In the genomic region with DNA sequence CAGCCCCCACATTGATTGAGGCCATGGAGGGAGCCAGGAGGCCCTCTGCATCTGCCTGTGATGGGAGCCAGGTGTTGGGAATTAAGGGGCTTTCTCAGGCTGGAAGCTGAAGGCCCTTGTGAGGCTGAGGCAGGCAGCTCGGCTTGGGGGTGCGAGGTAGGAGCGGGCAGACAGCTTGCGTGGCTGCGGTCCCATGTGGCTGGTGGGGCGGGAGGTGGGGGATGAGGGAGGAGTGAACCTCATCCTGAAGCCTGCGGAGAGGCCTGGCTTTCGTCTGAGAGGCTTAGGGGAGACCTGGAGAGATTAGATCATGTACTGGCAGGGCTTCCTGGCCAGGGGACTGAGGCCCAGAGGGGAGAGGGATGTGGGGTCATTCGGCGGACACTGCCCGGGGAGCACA, we compare ENCODE assay signal across 9 mouse cellular contexts. TPM values are rescaled to one million over a fixed set of nuclear protein-coding genes. Genes with fewer than 3 reads are reported as not detected.
DNase-seq lines count a peak whose midpoint lies in the region; ATAC-seq and TF ChIP-seq lines count a peak whose summit lies in the region.
"Had no signal": no experiment of that assay in that cellular context is flagged by ENCODE, and none has a peak within 500 bp of the region (broad histone marks: within the 10 kb centered on the region; RNA-seq: fewer than 3 reads in every experiment).

No protein-coding gene starts in this region.

- peaks cover 25% of the 10 kb centered on the region for H3K4me1 ChIP-seq in forebrain, embryonic 11.5 days (replicated peaks; ENCODE audit: control insufficient read depth, insufficient read depth, low read length)
- peaks cover 23% of the 10 kb centered on the region for H3K4me1 ChIP-seq in forebrain, embryonic 16.5 days (replicated peaks; ENCODE audit: control insufficient read depth, insufficient read depth, low read length)
- H3K4me1 ChIP-seq in limb, embryonic 15.5 days, result peaks cover 87% of the 10 kb centered on the region
- H3K4me1 ChIP-seq in cerebellum, adult 2 months (ENCODE audit: control insufficient read depth, insufficient read depth, low read length), result no peaks in the 10 kb centered on the region
- H3K4me1 ChIP-seq in kidney, adult 2 months (ENCODE audit: control insufficient read depth, insufficient read depth, low read length), result no peaks in the 10 kb centered on the region

- H3K9me3 ChIP-seq in forebrain, embryonic 11.5 days (ENCODE audit: control insufficient read depth, low read length), result no peaks in the 10 kb centered on the region
- H3K9me3 ChIP-seq in forebrain, embryonic 16.5 days (ENCODE audit: control insufficient read depth, low read length), result no peaks in the 10 kb centered on the region
- H3K9me3 ChIP-seq in limb, embryonic 15.5 days, result no peaks in the 10 kb centered on the region

- WGBS in forebrain, embryonic 11.5 days, result 63% methylated on average over 11 of the region's 11 CpGs
- WGBS in forebrain, embryonic 16.5 days, result 45% methylated on average over 11 of the region's 11 CpGs
- WGBS in limb, embryonic 15.5 days, result 15% methylated on average over 11 of the region's 11 CpGs
- WGBS in cerebellum, adult 2 months, result 57% methylated on average over 11 of the region's 11 CpGs
- WGBS in kidney, adult 2 months, result 83% methylated on average over 11 of the region's 11 CpGs

- no peak for DNase-seq in forebrain, embryonic 11.5 days (ENCODE audit: low spot score)
- DNase-seq in urinary bladder, postnatal 14 days (ENCODE audit: low spot score), result peak; percentile 66
- no peak for DNase-seq in urinary bladder, postnatal 10 days (ENCODE audit: low spot score)
- DNase-seq in cerebellum, adult 2 months, result no peak
- DNase-seq in kidney, adult 2 months, result no peak
- no peak for DNase-seq in spleen, postnatal 4 days (ENCODE audit: low spot score in 2 of 2)
- DNase-seq: lung, adult 18-20 months had no signal

- no peak overlapping the region for H3K4me2 ChIP-seq in forebrain, embryonic 11.5 days (ENCODE audit: low read depth, low read length, severe bottlenecking)
- H3K4me2 ChIP-seq in forebrain, embryonic 16.5 days (ENCODE audit: low read length), result no peak overlapping the region
- no peak overlapping the region for H3K4me2 ChIP-seq in limb, embryonic 15.5 days

- TF ChIP-seq POLR2A in cerebellum, adult 2 months (IDR thresholded peaks at IDR 0.05; ENCODE audit: borderline replicate concordance, insufficient read depth, low read length), result no peak
- TF ChIP-seq POLR2A in kidney, adult 2 months (IDR thresholded peaks at IDR 0.05; ENCODE audit: low read depth, low read length), result no peak

- H3K9ac ChIP-seq in forebrain, embryonic 11.5 days (ENCODE audit: low read length), result no peak overlapping the region
- no peak overlapping the region for H3K9ac ChIP-seq in forebrain, embryonic 16.5 days (replicated peaks; ENCODE audit: low read depth, low read length)
- no peak overlapping the region for H3K9ac ChIP-seq in limb, embryonic 15.5 days

- H3K27me3 ChIP-seq in forebrain, embryonic 11.5 days (ENCODE audit: control insufficient read depth, insufficient read depth, low read length), result no peaks in the 10 kb centered on the region
- H3K27me3 ChIP-seq in forebrain, embryonic 16.5 days (replicated peaks; ENCODE audit: control insufficient read depth, insufficient read depth, low read length), result no peaks in the 10 kb centered on the region
- no peaks in the 10 kb centered on the region for H3K27me3 ChIP-seq in limb, embryonic 15.5 days
- no peaks in the 10 kb centered on the region for H3K27me3 ChIP-seq in cerebellum, adult 2 months (ENCODE audit: control insufficient read depth, insufficient read depth, low read length)
- no peaks in the 10 kb centered on the region for H3K27me3 ChIP-seq in kidney, adult 2 months (replicated peaks; ENCODE audit: control insufficient read depth, insufficient read depth, low read length)

- ATAC-seq in forebrain, embryonic 11.5 days (replicated peaks; ENCODE audit: low FRiP score), result no peak
- no peak for ATAC-seq in forebrain, embryonic 16.5 days
- peak; percentile 4; the same call in 1 of the 2 replicates for ATAC-seq in limb, embryonic 15.5 days (ENCODE audit: insufficient number of reproducible peaks, low FRiP score, low TSS enrichment, low read depth)

- H3K36me3 ChIP-seq in forebrain, embryonic 11.5 days (ENCODE audit: control insufficient read depth, insufficient read depth, low read length), result no peaks in the 10 kb centered on the region
- H3K36me3 ChIP-seq in forebrain, embryonic 16.5 days (ENCODE audit: control insufficient read depth, insufficient read depth), result no peaks in the 10 kb centered on the region
- H3K36me3 ChIP-seq in limb, embryonic 15.5 days, result 0 out of 2 replicates have a peak, but pooled peaks cover 2% of the 10 kb centered on the region
- H3K36me3 ChIP-seq in kidney, adult 2 months (ENCODE audit: control insufficient read depth, insufficient read depth, low read length), result no peaks in the 10 kb centered on the region

- no peak overlapping the region for H3K4me3 ChIP-seq in forebrain, embryonic 11.5 days (ENCODE audit: low read depth, low read length)
- no peak overlapping the region for H3K4me3 ChIP-seq in forebrain, embryonic 16.5 days (replicated peaks; ENCODE audit: low read length)
- no peak overlapping the region for H3K4me3 ChIP-seq in limb, embryonic 15.5 days
- H3K4me3 ChIP-seq in cerebellum, adult 2 months (replicated peaks; ENCODE audit: insufficient read depth, low read depth, low read length), result no peak overlapping the region
- no peak overlapping the region for H3K4me3 ChIP-seq in kidney, adult 2 months (ENCODE audit: insufficient read depth, low read depth, low read length)

- 0 out of 2 replicates have a peak overlapping the region, but pooled peaks have one; percentile 18 for H3K27ac ChIP-seq in forebrain, embryonic 11.5 days (ENCODE audit: low read depth, low read length)
- H3K27ac ChIP-seq in forebrain, embryonic 16.5 days (ENCODE audit: low read length), result no peak overlapping the region
- peak overlapping the region; percentile 97 for H3K27ac ChIP-seq in limb, embryonic 15.5 days
- H3K27ac ChIP-seq in cerebellum, adult 2 months (ENCODE audit: insufficient read depth, low read length), result no peak overlapping the region
- H3K27ac ChIP-seq in kidney, adult 2 months (ENCODE audit: insufficient read depth, low read depth, low read length), result no peak overlapping the region

- no peak for TF ChIP-seq CTCF in cerebellum, adult 2 months (IDR thresholded peaks at IDR 0.05; ENCODE audit: borderline replicate concordance, insufficient read depth, low read depth, low read length)
- no peak for TF ChIP-seq CTCF in kidney, adult 2 months (conservative IDR thresholded peaks at IDR 0.05; ENCODE audit: insufficient read depth, insufficient read length, low read depth, low read length)

RNA-seq across cellular contexts. Expression of gene Tnnt3, which starts 15.5 kb away (rescaled TPM):
- polyA plus RNA-seq in forebrain, embryonic 11.5 days (2014; fragmentation: Nextera tagmentation; extraction: Ambion mirVana), result 1.00 and 1.0 TPM in 2 replicates
- 0.73 and 1.2 TPM in 2 replicates for polyA plus RNA-seq in forebrain, embryonic 16.5 days (2015; fragmentation: Nextera tagmentation; extraction: Ambion mirVana)
- polyA plus RNA-seq in limb, embryonic 15.5 days (2015; fragmentation: Nextera tagmentation; extraction: Ambion mirVana), result 154 and 517 TPM in 2 replicates
- polyA plus RNA-seq in cerebellum, adult 2 months (2012; rRNA removed), result 0.39 and 0.65 TPM in 2 replicates
- 48.3 TPM in 1 of 2 replicates, not detected in the other for polyA plus RNA-seq in kidney, adult 2 months (2012; rRNA removed)

RNA-seq across cellular contexts. Expression of gene Lsp1, which starts 22.5 kb away (rescaled TPM):
- 8.7 and 9.8 TPM in 2 replicates for polyA plus RNA-seq in forebrain, embryonic 11.5 days (2014; fragmentation: Nextera tagmentation; extraction: Ambion mirVana)
- polyA plus RNA-seq in forebrain, embryonic 16.5 days (2015; fragmentation: Nextera tagmentation; extraction: Ambion mirVana), result 3.5 and 5.5 TPM in 2 replicates
- 57.3 and 63.3 TPM in 2 replicates for polyA plus RNA-seq in limb, embryonic 15.5 days (2015; fragmentation: Nextera tagmentation; extraction: Ambion mirVana)
- polyA plus RNA-seq in cerebellum, adult 2 months (2012; rRNA removed), result 4.2 and 5.9 TPM in 2 replicates
- 22.2 and 39.8 TPM in 2 replicates for polyA plus RNA-seq in kidney, adult 2 months (2012; rRNA removed)

RNA-seq across cellular contexts. Expression of gene Tnni2, which starts 41.5 kb away (rescaled TPM):
- polyA plus RNA-seq in forebrain, embryonic 11.5 days (2014; fragmentation: Nextera tagmentation; extraction: Ambion mirVana), result 1.3 TPM in 1 of 2 replicates, not detected in the other
- polyA plus RNA-seq in forebrain, embryonic 16.5 days (2015; fragmentation: Nextera tagmentation; extraction: Ambion mirVana), result 0.89 TPM in 1 of 2 replicates, not detected in the other
- polyA plus RNA-seq in limb, embryonic 15.5 days (2015; fragmentation: Nextera tagmentation; extraction: Ambion mirVana), result 136 and 529 TPM in 2 replicates
- 0.52 TPM in 1 of 2 replicates, not detected in the other for polyA plus RNA-seq in cerebellum, adult 2 months (2012; rRNA removed)
- 0.54 and 103 TPM in 2 replicates for polyA plus RNA-seq in kidney, adult 2 months (2012; rRNA removed)

RNA-seq across cellular contexts. Expression of gene Syt8, which starts 48.5 kb away (rescaled TPM):
- not detected in 2 replicates for polyA plus RNA-seq in forebrain, embryonic 11.5 days (2014; fragmentation: Nextera tagmentation; extraction: Ambion mirVana)
- polyA plus RNA-seq in forebrain, embryonic 16.5 days (2015; fragmentation: Nextera tagmentation; extraction: Ambion mirVana), result not detected in 2 replicates
- 6.3 and 6.7 TPM in 2 replicates for polyA plus RNA-seq in limb, embryonic 15.5 days (2015; fragmentation: Nextera tagmentation; extraction: Ambion mirVana)
- not detected in 2 replicates for polyA plus RNA-seq in cerebellum, adult 2 months (2012; rRNA removed)
- 1.8 and 3.3 TPM in 2 replicates for polyA plus RNA-seq in kidney, adult 2 months (2012; rRNA removed)

RNA-seq across cellular contexts. Expression of gene Mrpl23, which starts 49.4 kb away (rescaled TPM):
- 18.3 and 18.7 TPM in 2 replicates for polyA plus RNA-seq in forebrain, embryonic 11.5 days (2014; fragmentation: Nextera tagmentation; extraction: Ambion mirVana)
- polyA plus RNA-seq in forebrain, embryonic 16.5 days (2015; fragmentation: Nextera tagmentation; extraction: Ambion mirVana), result 16.0 and 23.0 TPM in 2 replicates
- 28.8 and 30.5 TPM in 2 replicates for polyA plus RNA-seq in limb, embryonic 15.5 days (2015; fragmentation: Nextera tagmentation; extraction: Ambion mirVana)
- 81.9 and 87.2 TPM in 2 replicates for polyA plus RNA-seq in cerebellum, adult 2 months (2012; rRNA removed)
- 10.3 and 11.0 TPM in 2 replicates for polyA plus RNA-seq in kidney, adult 2 months (2012; rRNA removed)

Comparison
In these comparisons a context has a peak if more than half of its experiments do, and no peak if none do; other contexts are left out.
1. H3K27ac ChIP-seq: peak in forebrain, embryonic 11.5 days (single experiment) and limb, embryonic 15.5 days (single experiment); none in forebrain, embryonic 16.5 days (single experiment), cerebellum, adult 2 months (single experiment) and kidney, adult 2 months (single experiment).